Mouse (Mus musculus) liver, postnatal 0 days (tissue): ENCODE data around the gene Actrt3. TPM values are rescaled to one million over a fixed set of nuclear protein-coding genes. Genes with fewer than 3 reads are reported as not detected.

Source experiments
- ATAC-seq: fragments of 200-750 bp; cut with Nextera tagmentation; 2 replicates; pipeline ENCODE4 v1.8.0; 2017; ENCODE audit warnings: mild to moderate bottlenecking, moderate library complexity
- DNase-seq: peaks from one replicate; pipeline ENCODE4 v3.0.0-alpha.2; 2016
- H3K27ac ChIP-seq: fragments of 300-500 bp; sonication (generic); 2 replicates; pipeline ENCODE4 v1.5.1; 2014; ENCODE audit warnings: antibody characterized with exemption, moderate library complexity, mild to moderate bottlenecking, low read depth
- H3K27me3 ChIP-seq: fragments of 300-500 bp; sonication (generic); 2 replicates; pipeline ENCODE4 v1.6.1; 2014; ENCODE audit warnings: low read length, control low read depth, mixed read lengths; ENCODE audit not compliant: insufficient read depth
- H3K36me3 ChIP-seq: fragments of 300-500 bp; sonication (generic); replicated peaks from 2 replicates; pipeline ENCODE4 v1.6.1; 2014; ENCODE audit warnings: mild to moderate bottlenecking, control low read depth, low read length, moderate library complexity, mixed read lengths; ENCODE audit not compliant: insufficient read depth
- H3K4me1 ChIP-seq: fragments of 300-500 bp; sonication (generic); 2 replicates; pipeline ENCODE4 v1.6.1; 2014; ENCODE audit warnings: antibody characterized with exemption, mild to moderate bottlenecking, control low read depth; ENCODE audit not compliant: insufficient read depth
- H3K4me2 ChIP-seq: fragments of 300-500 bp; sonication (generic); 2 replicates; pipeline ENCODE4 v1.6.1; 2014; ENCODE audit warnings: low read depth, mild to moderate bottlenecking, low read length, moderate library complexity, mixed read lengths
- H3K4me3 ChIP-seq: fragments of 300-500 bp; sonication (generic); 2 replicates; pipeline ENCODE4 v1.5.1; 2014; ENCODE audit warnings: low read depth, low read length
- H3K9ac ChIP-seq: fragments of 300-500 bp; sonication (generic); replicated peaks from 2 replicates; pipeline ENCODE4 v1.6.1; 2014; ENCODE audit warnings: mild to moderate bottlenecking, moderate library complexity
- H3K9me3 ChIP-seq: fragments of 300-500 bp; sonication (generic); 2 replicates; pipeline ENCODE4 v1.6.1; 2016; ENCODE audit warnings: mild to moderate bottlenecking, control low read depth, low read length, mixed read lengths
- CTCF ChIP-seq: sonication (generic); IDR thresholded peaks from 2 replicates; pipeline ENCODE4 v1.5.1; 2016; ENCODE audit warnings: antibody characterized with exemption, low read depth
- EP300 ChIP-seq: IDR thresholded peaks from 2 replicates; pipeline ENCODE4 v1.6.1; 2016; ENCODE audit warnings: antibody characterized with exemption, low read depth, mild to moderate bottlenecking
- WGBS: fragments of 180-500 bp; shearing (Covaris S2); extraction: QIAGEN DNeasy Blood & Tissue Kit; methylation state at CpG from one replicate; pipeline ENCODE4 v1.1.7; 2014; ENCODE audit not compliant: insufficient replicate concordance; 5-methylcytosine and 5-hydroxymethylcytosine counted together
- polyA plus RNA-seq: library from polyadenylated mRNA; unstranded; fragments of >200 nt; fragmentation: Nextera tagmentation; extraction: Ambion mirVana; gene quantifications from 2 replicates; pipeline ENCODE4 v1.2.1, GENCODE M21; 2015

Gene Actrt3
- polyA plus RNA-seq, 1 experiment from 2014 or later: not detected

- H3K9ac ChIP-seq: no peak overlapping the region
- H3K9me3 ChIP-seq: no peaks in the 10 kb centered on the region
- no peak overlapping the region for H3K4me3 ChIP-seq
- no peaks in the 10 kb centered on the region for H3K27me3 ChIP-seq
- no peak overlapping the region for H3K27ac ChIP-seq
- H3K4me1 ChIP-seq: no peaks in the 10 kb centered on the region
- H3K4me2 ChIP-seq: no peak overlapping the region
- H3K36me3 ChIP-seq: no peaks in the 10 kb centered on the region
- DNase-seq: no peak
- TF ChIP-seq EP300 (no peak), CTCF (no peak)
- WGBS: 58% methylated on average over 6 of the region's 6 CpGs
- ATAC-seq: no peak
These were observed 46.0 kb downstream of the Actrt3 start for GRCm38 (mm10) chr3:30553741-30554140.

- Histone ChIP-seq H3K9me3 (no peaks in the 10 kb centered on the region), H3K9ac (no peak overlapping the region), H3K27me3 (no peaks in the 10 kb centered on the region), H3K36me3 (no peaks in the 10 kb centered on the region), H3K4me2 (no peak overlapping the region), H3K27ac (no peak overlapping the region), H3K4me1 (no peaks in the 10 kb centered on the region), H3K4me3 (no peak overlapping the region)
- no peak for TF ChIP-seq EP300
- peak; percentile 20 for TF ChIP-seq CTCF
- WGBS: 47% methylated on average over 2 of the region's 2 CpGs
- ATAC-seq (no peak), DNase-seq (no peak)
These were observed 49.5 kb downstream of the Actrt3 start for GRCm38 (mm10) chr3:30550218-30550617.

DNA sequence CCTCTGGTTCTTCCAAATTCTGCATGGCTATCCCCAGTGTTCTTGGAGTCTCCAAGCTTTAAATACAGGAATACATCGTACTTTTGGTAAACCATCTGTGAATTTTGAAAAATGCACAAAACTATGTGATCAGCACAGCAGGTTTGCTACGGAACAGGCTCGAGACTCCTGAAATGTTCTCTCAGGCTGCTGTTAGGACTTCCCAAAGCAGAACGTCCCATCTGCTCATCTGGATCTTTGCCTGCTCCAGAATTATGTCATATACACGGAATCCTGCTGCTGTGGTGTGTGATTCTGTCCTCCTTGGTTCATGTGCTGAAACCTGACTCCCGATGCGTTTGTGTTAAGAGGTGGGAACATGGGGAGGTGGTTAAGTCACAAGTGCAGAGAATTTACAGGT, 50.8 kb downstream of the Actrt3 start:
- TF ChIP-seq CTCF: no peak
- TF ChIP-seq EP300: no peak
- H3K36me3 ChIP-seq: no peaks in the 10 kb centered on the region
- ATAC-seq (no peak), DNase-seq (no peak)
- H3K9me3 ChIP-seq: no peaks in the 10 kb centered on the region
- no peak overlapping the region for H3K4me3 ChIP-seq
- H3K9ac ChIP-seq: no peak overlapping the region
- no peak overlapping the region for H3K27ac ChIP-seq
- H3K4me1 ChIP-seq: no peaks in the 10 kb centered on the region
- no peak overlapping the region for H3K4me2 ChIP-seq
- WGBS: 75% methylated on average over 7 of the region's 7 CpGs
- H3K27me3 ChIP-seq: no peaks in the 10 kb centered on the region

GRCm38 (mm10) chr3:30547908-30548307, 51.8 kb downstream of the Actrt3 start, which contains the start of gene Mecom:
TSS of gene Mecom (minus strand) at chr3:30548008.
- Histone ChIP-seq H3K27me3 (no peaks in the 10 kb centered on the region), H3K36me3 (no peaks in the 10 kb centered on the region), H3K9me3 (no peaks in the 10 kb centered on the region), H3K4me2 (no peak within 1 kb of the TSS), H3K27ac (no peak within 1 kb of the TSS), H3K9ac (no peak within 1 kb of the TSS), H3K4me1 (no peaks in the 10 kb centered on the region), H3K4me3 (no peak within 1 kb of the TSS)
- WGBS: 67% methylated on average over 3 of the region's 3 CpGs
- DNase-seq: no peak
- TF ChIP-seq EP300 (no peak), CTCF (no peak)
- ATAC-seq: no peak

Other genes starting within 250 kb of the Actrt3 start
- gene Mecom, start 51.9 kb downstream of the Actrt3 start, polyA plus RNA-seq: 0.85 and 0.89 TPM in 2 replicates
- gene Mynn, start 2.1 kb upstream of the Actrt3 start, polyA plus RNA-seq: 6.2 and 7.5 TPM in 2 replicates
- gene Lrriq4, start 44.6 kb upstream of the Actrt3 start, polyA plus RNA-seq: not detected in 2 replicates
- 0.06 and 0.14 TPM in 2 replicates for gene Lrrc34, start 47.9 kb upstream of the Actrt3 start, polyA plus RNA-seq
- 0.06 TPM in 1 of 2 replicates, not detected in the other for gene Lrrc31, start 99.9 kb upstream of the Actrt3 start, polyA plus RNA-seq
- gene Samd7, start 146.4 kb upstream of the Actrt3 start, polyA plus RNA-seq: 0.04 TPM in 2 replicates
- 90.8 and 102 TPM in 2 replicates for gene Sec62, start 192.9 kb upstream of the Actrt3 start, polyA plus RNA-seq